Mouse (Mus musculus): ENCODE results near the gene Snrnp25. TPM values are rescaled to one million over a fixed set of nuclear protein-coding genes. Genes with fewer than 3 reads are reported as not detected.

Gene Snrnp25
- 50.5 and 54.3 TPM in 2 replicates for polyA plus RNA-seq (2015; fragmentation: Nextera tagmentation; extraction: Ambion mirVana)

- Histone ChIP-seq H3K9ac (ENCODE audit: low read length) (peak within 1 kb of the TSS; percentile 71), H3K4me1 (replicated peaks; ENCODE audit: control insufficient read depth, insufficient read depth) (0 out of 2 replicates have a peak, but pooled peaks cover 2% of the 10 kb centered on the region), H3K27ac (replicated peaks) (no peak within 1 kb of the TSS), H3K4me3 (ENCODE audit: low read depth, low read length) (peak within 1 kb of the TSS; percentile 57), H3K36me3 (ENCODE audit: control insufficient read depth, insufficient read depth, low read length) (peaks cover 1% of the 10 kb centered on the region; the same call in 1 of the 2 replicates), H3K4me2 (replicated peaks; ENCODE audit: low read depth) (peak within 1 kb of the TSS; percentile 85), H3K9me3 (ENCODE audit: control insufficient read depth, low read length) (no peaks in the 10 kb centered on the region), H3K27me3 (ENCODE audit: control insufficient read depth, insufficient read depth, low read length) (no peaks in the 10 kb centered on the region)
- peak; percentile 97 for DNase-seq (ENCODE audit: low spot score)
- WGBS = under 1% methylated on average over 52 of the region's 52 CpGs
- peak; percentile 100 for ATAC-seq (ENCODE audit: low FRiP score, low TSS enrichment)
- TF ChIP-seq EP300 (optimal IDR thresholded peaks at IDR 0.05) (no peak), CTCF (IDR thresholded peaks at IDR 0.05; ENCODE audit: low read depth) (peak; percentile 70)
Measured at GRCm38 (mm10) chr11:32205058-32205873, at the start of gene Snrnp25. Gene Snrnp25 (plus strand): TSS chr11:32205415.

- TF ChIP-seq CTCF (IDR thresholded peaks at IDR 0.05; ENCODE audit: low read depth) (no peak), EP300 (optimal IDR thresholded peaks at IDR 0.05) (no peak)
Measured at GRCm38 (mm10) chr11:32156854-32157630, 48.2 kb upstream of the Snrnp25 start.

GRCm38 (mm10) chr11:32157791-32158594, 47.2 kb upstream of the Snrnp25 start:
- no peaks in the 10 kb centered on the region for H3K4me1 ChIP-seq (replicated peaks; ENCODE audit: control insufficient read depth, insufficient read depth)
- no peak overlapping the region for H3K27ac ChIP-seq (replicated peaks)
- H3K4me2 ChIP-seq (replicated peaks; ENCODE audit: low read depth) = no peak overlapping the region
- no peak overlapping the region for H3K4me3 ChIP-seq (ENCODE audit: low read depth, low read length)
- DNase-seq (ENCODE audit: low spot score) (no peak), ATAC-seq (ENCODE audit: low FRiP score, low TSS enrichment) (no peak)
- no peak for TF ChIP-seq EP300 (optimal IDR thresholded peaks at IDR 0.05)
- TF ChIP-seq CTCF (IDR thresholded peaks at IDR 0.05; ENCODE audit: low read depth) = no peak
- no peaks in the 10 kb centered on the region for H3K9me3 ChIP-seq (ENCODE audit: control insufficient read depth, low read length)
- no peak overlapping the region for H3K9ac ChIP-seq (ENCODE audit: low read length)
- 68% methylated on average over 18 of the region's 18 CpGs for WGBS
- no peaks in the 10 kb centered on the region for H3K36me3 ChIP-seq (ENCODE audit: control insufficient read depth, insufficient read depth, low read length)
- no peaks in the 10 kb centered on the region for H3K27me3 ChIP-seq (ENCODE audit: control insufficient read depth, insufficient read depth, low read length)

More at GRCm38 (mm10) chr11:32156854-32157630, 48.2 kb upstream of the Snrnp25 start:
- WGBS = 80% methylated on average over 7 of the region's 7 CpGs
- ATAC-seq (ENCODE audit: low FRiP score, low TSS enrichment) = no peak
- no peaks in the 10 kb centered on the region for H3K36me3 ChIP-seq (ENCODE audit: control insufficient read depth, insufficient read depth, low read length)
- H3K27ac ChIP-seq (replicated peaks) = no peak overlapping the region
- H3K4me1 ChIP-seq (replicated peaks; ENCODE audit: control insufficient read depth, insufficient read depth) = no peaks in the 10 kb centered on the region
- no peaks in the 10 kb centered on the region for H3K9me3 ChIP-seq (ENCODE audit: control insufficient read depth, low read length)
- DNase-seq (ENCODE audit: low spot score) = no peak
- H3K4me3 ChIP-seq (ENCODE audit: low read depth, low read length) = no peak overlapping the region
- no peak overlapping the region for H3K9ac ChIP-seq (ENCODE audit: low read length)
- H3K27me3 ChIP-seq (ENCODE audit: control insufficient read depth, insufficient read depth, low read length) = no peaks in the 10 kb centered on the region
- H3K4me2 ChIP-seq (replicated peaks; ENCODE audit: low read depth) = no peak overlapping the region

- no peaks in the 10 kb centered on the region for H3K9me3 ChIP-seq (ENCODE audit: control insufficient read depth, low read length)
- H3K9ac ChIP-seq (ENCODE audit: low read length) = no peak overlapping the region
- DNase-seq (ENCODE audit: low spot score) = no peak
- no peaks in the 10 kb centered on the region for H3K27me3 ChIP-seq (ENCODE audit: control insufficient read depth, insufficient read depth, low read length)
- H3K36me3 ChIP-seq (ENCODE audit: control insufficient read depth, insufficient read depth, low read length) = no peaks in the 10 kb centered on the region
- TF ChIP-seq EP300 (optimal IDR thresholded peaks at IDR 0.05) (no peak), CTCF (IDR thresholded peaks at IDR 0.05; ENCODE audit: low read depth) (no peak)
- H3K4me3 ChIP-seq (ENCODE audit: low read depth, low read length) = no peak overlapping the region
- H3K4me1 ChIP-seq (replicated peaks; ENCODE audit: control insufficient read depth, insufficient read depth) = no peaks in the 10 kb centered on the region
- H3K27ac ChIP-seq (replicated peaks) = no peak overlapping the region
- ATAC-seq (ENCODE audit: low FRiP score, low TSS enrichment) = no peak
- H3K4me2 ChIP-seq (replicated peaks; ENCODE audit: low read depth) = no peak overlapping the region
- WGBS = 96% methylated on average over 3 of the region's 3 CpGs
Measured at GRCm38 (mm10) chr11:32159176-32159575, 46.0 kb upstream of the Snrnp25 start.

GRCm38 (mm10) chr11:32160341-32160740, 44.9 kb upstream of the Snrnp25 start:
- TF ChIP-seq EP300 (optimal IDR thresholded peaks at IDR 0.05) (no peak), CTCF (IDR thresholded peaks at IDR 0.05; ENCODE audit: low read depth) (no peak)
- ATAC-seq (ENCODE audit: low FRiP score, low TSS enrichment) (no peak), DNase-seq (ENCODE audit: low spot score) (no peak)
- Histone ChIP-seq H3K9ac (ENCODE audit: low read length) (no peak overlapping the region), H3K4me3 (ENCODE audit: low read depth, low read length) (no peak overlapping the region), H3K36me3 (ENCODE audit: control insufficient read depth, insufficient read depth, low read length) (no peaks in the 10 kb centered on the region), H3K27me3 (ENCODE audit: control insufficient read depth, insufficient read depth, low read length) (no peaks in the 10 kb centered on the region), H3K4me2 (replicated peaks; ENCODE audit: low read depth) (no peak overlapping the region), H3K9me3 (ENCODE audit: control insufficient read depth, low read length) (no peaks in the 10 kb centered on the region), H3K27ac (replicated peaks) (no peak overlapping the region), H3K4me1 (replicated peaks; ENCODE audit: control insufficient read depth, insufficient read depth) (no peaks in the 10 kb centered on the region)
- WGBS = 71% methylated on average over 7 of the region's 7 CpGs
